Mouse (Mus musculus): ENCODE measurements around the gene Sgk1.

- TF ChIP-seq POLR2A (IDR thresholded peaks at IDR 0.05; ENCODE audit: low read depth, low read length) (no peak), ZKSCAN1 (IDR thresholded peaks at IDR 0.05; ENCODE audit: borderline replicate concordance, low read depth, low read length) (no peak), CHD2 (IDR thresholded peaks at IDR 0.05; ENCODE audit: low read length) (no peak)
Observed at GRCm38 (mm10) chr10:21993515-21994373, 111.8 kb downstream of the Sgk1 start.

Measured in CH12.LX (cell line).